Mouse (Mus musculus) ovary, adult 18-20 months (tissue): ENCODE results near the gene B020011L13Rik.
"Not testable (repeated sequence)": the region's sequence is repeated elsewhere in the genome, so short reads cannot be mapped to it uniquely, and the experiment has no call there.

ENCODE experiments used
- DNase-seq: peaks from one replicate; pipeline ENCODE4 v3.0.0; 2022; ENCODE audit warnings: low spot score, mixed read lengths

Gene B020011L13Rik

GRCm38 (mm10) chr1:117780833-117781232 lies at the start of gene B020011L13Rik:
Gene B020011L13Rik, plus strand, starts transcription at chr1:117781133.
- not testable (repeated sequence) for DNase-seq

DNA sequence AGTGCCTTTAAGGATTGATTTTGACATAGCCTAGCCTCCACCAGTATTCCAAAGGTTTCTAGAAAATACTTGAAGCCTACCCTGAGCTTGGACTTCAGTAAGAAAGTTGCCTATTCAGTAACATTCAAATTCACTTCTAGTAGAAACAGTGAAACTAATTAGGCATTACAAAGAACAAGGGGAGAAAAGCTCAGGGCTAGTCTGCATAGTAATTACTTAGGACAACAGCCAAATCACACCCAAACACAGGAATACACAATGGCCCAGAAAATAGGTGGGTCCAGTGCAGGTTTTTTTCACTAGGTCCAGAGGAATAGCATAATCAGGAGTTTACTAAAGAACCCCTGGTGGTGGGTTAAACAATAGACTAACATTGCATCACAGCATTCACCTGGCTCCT lies 35.3 kb downstream of the B020011L13Rik start:
- DNase-seq, result not testable (repeated sequence)

DNA sequence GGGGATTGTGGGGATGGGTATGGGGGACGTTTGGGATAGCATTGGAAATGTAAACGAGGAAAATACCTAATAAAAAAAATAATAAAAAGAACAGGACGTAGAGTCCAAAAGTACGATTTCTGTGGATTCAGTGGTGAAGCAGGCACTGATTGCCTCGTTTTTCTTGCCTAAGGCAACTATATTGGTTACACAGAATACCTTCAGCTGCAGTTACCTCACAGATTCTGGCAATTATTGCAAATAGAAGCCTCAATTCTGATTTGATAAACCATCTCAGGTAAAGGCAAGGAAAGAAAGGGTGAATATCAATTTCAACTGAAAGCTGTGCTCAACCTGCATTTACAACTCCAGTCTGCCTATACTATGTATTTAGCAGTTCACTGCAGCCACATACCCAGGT lies 48.8 kb downstream of the B020011L13Rik start, which contains the start of gene Gm28360:
Gm28360 (plus strand) TSS at position 301 of the 400 bp plus-strand sequence.
- DNase-seq, result not testable (repeated sequence)

DNA sequence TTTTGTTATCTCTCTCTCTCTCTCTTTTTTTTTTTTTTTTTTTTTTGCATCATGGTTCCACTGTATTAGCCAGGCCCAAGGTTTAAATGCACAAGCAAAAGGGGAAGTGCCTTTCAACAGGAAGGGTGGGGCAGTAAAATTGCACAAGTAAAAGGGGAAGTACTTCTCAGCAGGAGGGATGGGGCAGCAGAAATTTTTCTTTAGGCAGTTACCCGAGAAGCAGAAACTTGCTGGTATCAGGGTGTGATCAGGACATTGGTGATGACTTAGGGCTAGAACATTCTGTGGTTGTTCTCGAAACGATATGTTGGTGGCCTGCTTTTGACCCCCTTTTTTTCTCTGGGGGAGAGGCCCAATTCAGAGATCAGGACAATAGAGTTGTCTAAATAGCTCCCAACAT lies 70.8 kb downstream of the B020011L13Rik start:
- DNase-seq, result not testable (repeated sequence)
